Mouse (Mus musculus): Measurements from ENCODE around the gene BC052040.
A peak's percentile ranks its signal among the peaks of the same experiment; 100 is the strongest.

The BC052040 gene

GRCm38 (mm10) chr2:115769597-115770305 lies 188.2 kb downstream of the BC052040 start:
- DNase-seq (ENCODE audit: low read depth, low spot score) = no peak

- DNase-seq (ENCODE audit: low read depth, low spot score) = peak; percentile 25
Measured at GRCm38 (mm10) chr2:115772709-115773108, 191.2 kb downstream of the BC052040 start.

GRCm38 (mm10) chr2:115774153-115774908 lies 192.8 kb downstream of the BC052040 start:
- peak; percentile 78 for DNase-seq (ENCODE audit: low read depth, low spot score)

- DNase-seq (ENCODE audit: low read depth, low spot score) = peak; percentile 78
Measured at GRCm38 (mm10) chr2:115775488-115776217, 194.1 kb downstream of the BC052040 start.

DNA sequence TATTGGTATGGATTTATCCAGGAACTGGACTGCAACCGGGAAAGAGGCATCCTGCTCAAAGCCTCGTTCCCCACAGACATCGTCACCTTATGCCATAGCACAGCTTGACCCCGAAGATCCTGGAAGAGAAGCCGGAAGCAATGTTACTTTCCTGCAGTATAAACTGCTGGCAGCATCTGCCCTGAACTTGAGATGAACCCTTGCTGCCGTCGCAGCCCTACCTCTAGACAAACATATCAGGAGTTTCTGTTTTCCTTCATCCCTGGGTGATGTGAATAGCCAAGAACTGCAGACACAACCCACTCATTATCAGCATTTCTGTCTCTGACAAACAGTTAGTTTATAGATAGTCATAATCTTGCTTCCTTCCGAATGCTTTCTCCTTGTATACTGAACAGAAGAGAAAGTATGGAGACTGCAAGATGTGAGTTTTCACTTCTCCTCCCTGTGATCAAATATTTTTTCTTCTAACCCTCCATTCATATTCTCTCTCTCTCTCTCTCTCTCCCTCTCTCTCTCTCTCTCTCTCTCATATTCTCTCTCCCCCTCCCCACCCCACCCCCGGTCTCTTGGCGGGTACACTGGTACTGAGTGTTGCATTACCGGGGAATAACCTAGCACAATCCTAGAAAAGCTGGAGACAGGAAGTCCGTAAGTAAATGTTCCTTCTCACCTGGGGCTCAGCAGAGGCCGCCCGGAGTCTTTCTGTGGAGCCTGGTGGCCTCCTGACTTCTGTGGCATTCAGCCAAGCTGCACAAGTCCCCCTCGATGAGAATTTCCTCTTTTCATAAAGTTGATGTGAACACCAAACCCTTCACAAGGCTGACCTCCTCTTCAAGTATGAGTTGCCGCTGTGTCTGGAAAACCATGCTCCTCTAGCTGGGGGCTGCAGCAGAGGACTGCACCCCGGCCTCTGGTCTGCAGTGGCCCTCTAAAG lies 195.7 kb downstream of the BC052040 start:
- no peak for DNase-seq (ENCODE audit: low read depth, low spot score)

- peak; percentile 97 for DNase-seq (ENCODE audit: low read depth, low spot score)
Measured at GRCm38 (mm10) chr2:115780546-115781011, 199.1 kb downstream of the BC052040 start.

DNA sequence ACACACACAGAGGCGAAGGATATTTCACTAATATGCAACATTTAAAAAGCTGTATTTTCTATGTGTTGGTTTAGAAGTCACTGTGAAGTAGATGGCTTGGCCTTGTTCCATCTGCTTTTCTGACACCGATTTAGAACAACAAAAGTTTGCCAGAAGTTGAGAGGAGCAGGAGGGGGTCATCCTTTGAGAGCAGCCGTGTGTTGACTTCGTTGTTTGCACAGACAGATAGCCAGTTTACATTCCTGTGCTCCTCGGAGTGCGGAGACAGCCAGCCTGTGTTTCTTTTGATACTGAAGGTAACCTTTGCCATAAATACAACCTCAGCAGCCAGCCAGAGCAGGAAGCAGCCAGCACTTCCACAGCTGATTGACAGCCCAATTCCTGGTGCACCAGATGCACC lies 204.2 kb downstream of the BC052040 start:
- no peak for DNase-seq (ENCODE audit: low read depth, low spot score)

GRCm38 (mm10) chr2:115798839-115799238 lies 217.3 kb downstream of the BC052040 start:
- no peak for DNase-seq (ENCODE audit: low read depth, low spot score)

DNA sequence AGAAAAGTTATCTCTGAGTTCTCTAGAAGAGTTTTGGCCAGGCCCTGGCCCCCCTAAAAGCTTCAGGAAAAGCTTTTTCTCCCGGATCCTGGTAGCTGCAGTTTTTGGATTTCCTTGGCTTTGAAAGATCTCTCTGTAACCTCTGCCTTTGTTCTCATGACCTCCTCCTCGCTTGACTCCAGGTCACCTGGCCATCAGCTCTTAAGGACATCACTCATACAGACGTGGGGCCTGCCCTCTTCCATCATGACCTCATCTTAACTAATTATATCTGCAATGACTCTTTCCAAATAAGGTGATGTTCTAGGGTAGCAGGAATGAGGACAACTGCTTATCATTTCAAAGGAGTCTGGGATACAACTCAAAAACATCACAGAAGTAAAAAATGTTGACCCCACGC lies 226.9 kb downstream of the BC052040 start:
- no peak for DNase-seq (ENCODE audit: low read depth, low spot score)

GRCm38 (mm10) chr2:115813316-115813715 lies 231.8 kb downstream of the BC052040 start:
- no peak for DNase-seq (ENCODE audit: low read depth, low spot score)

DNA sequence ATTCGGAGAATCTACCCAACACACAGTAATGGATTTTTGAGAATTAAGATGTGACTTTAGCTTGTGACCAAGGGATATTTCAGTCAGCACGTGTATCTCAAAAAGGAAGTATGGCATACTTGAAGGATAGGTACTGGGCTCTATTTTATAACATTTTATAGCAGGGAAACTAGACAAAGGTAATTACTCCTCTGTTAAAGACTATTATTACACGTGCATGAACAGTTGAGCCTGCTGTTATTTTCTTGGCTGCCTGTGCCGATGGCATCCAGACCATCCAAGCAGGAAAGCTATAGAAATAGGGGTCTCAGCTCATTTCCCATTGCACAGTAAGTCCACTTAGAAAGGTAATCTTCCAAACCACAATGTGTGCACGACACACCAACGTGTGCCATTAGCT lies 232.2 kb downstream of the BC052040 start:
- no peak for DNase-seq (ENCODE audit: low read depth, low spot score)

GRCm38 (mm10) chr2:115817959-115818358 lies 236.4 kb downstream of the BC052040 start:
- no peak for DNase-seq (ENCODE audit: low read depth, low spot score)

GRCm38 (mm10) chr2:115822361-115822760 lies 240.8 kb downstream of the BC052040 start:
- DNase-seq (ENCODE audit: low read depth, low spot score) = no peak
